Mouse (Mus musculus) liver, embryonic 15.5 days (tissue): ENCODE measurements around the gene Ramp3. TPM values are rescaled to one million over a fixed set of nuclear protein-coding genes. Genes with fewer than 3 reads are reported as not detected.

Experiments used
- polyA plus RNA-seq: library from polyadenylated mRNA; unstranded; fragments of >200 nt; fragmentation: Nextera tagmentation; extraction: Ambion mirVana; gene quantifications from 2 replicates; pipeline ENCODE4 v1.2.1, GENCODE M21; 2015

Ramp3 gene
- polyA plus RNA-seq, 1 experiment from 2014 or later, result 0.09 TPM

Other genes starting within 250 kb of the Ramp3 start
- 2,223 and 2,518 TPM in 2 replicates for gene Ppia, start 243.1 kb upstream of the Ramp3 start, polyA plus RNA-seq
- 109 and 118 TPM in 2 replicates for gene H2afv, start 214.1 kb upstream of the Ramp3 start, polyA plus RNA-seq
- gene Purb, start 182.6 kb upstream of the Ramp3 start, polyA plus RNA-seq, result 7.6 TPM in 2 replicates
- 9.4 and 9.6 TPM in 2 replicates for gene Myo1g, start 137.6 kb upstream of the Ramp3 start, polyA plus RNA-seq
- 40.1 and 43.9 TPM in 2 replicates for gene Ccm2, start 111.6 kb upstream of the Ramp3 start, polyA plus RNA-seq
- gene Nacad, start 52.5 kb upstream of the Ramp3 start, polyA plus RNA-seq, result 5.2 and 5.3 TPM in 2 replicates
- 31.0 and 33.3 TPM in 2 replicates for gene Tbrg4, start 32.5 kb upstream of the Ramp3 start, polyA plus RNA-seq
- gene Wap, start 19.9 kb upstream of the Ramp3 start, polyA plus RNA-seq, result not detected in 2 replicates
- gene Gm11983, start 179.1 kb downstream of the Ramp3 start, polyA plus RNA-seq, result not detected in 2 replicates